Mouse (Mus musculus) cerebellum, adult 11-12 months (tissue): ENCODE results near the gene Kif5c.
A peak's percentile ranks its signal among the peaks of the same experiment; 100 is the strongest.

ENCODE experiments used
- DNase-seq: peaks from one replicate; pipeline ENCODE4 v3.0.0; 2022

Kif5c gene

DNA sequence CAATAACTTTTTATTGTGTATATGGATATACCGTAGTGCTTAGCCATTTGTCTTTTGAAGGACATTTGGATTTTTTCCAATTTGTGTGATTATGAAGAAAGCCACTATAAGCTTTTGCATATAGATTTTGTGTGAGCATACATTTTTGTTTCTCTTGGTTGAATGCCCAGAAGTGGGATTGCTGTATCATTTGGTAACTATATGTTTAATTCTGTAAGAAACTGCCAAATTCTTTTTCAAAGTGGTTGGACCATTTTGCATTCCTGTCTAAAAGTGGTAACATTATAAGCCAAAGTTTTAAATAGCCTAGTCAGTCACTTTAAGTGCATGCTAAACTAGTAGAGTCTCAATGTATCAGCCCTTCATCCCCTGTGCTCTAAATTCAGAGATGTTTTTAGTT is 6.5 kb downstream of the Kif5c start:
- no peak for DNase-seq

DNA sequence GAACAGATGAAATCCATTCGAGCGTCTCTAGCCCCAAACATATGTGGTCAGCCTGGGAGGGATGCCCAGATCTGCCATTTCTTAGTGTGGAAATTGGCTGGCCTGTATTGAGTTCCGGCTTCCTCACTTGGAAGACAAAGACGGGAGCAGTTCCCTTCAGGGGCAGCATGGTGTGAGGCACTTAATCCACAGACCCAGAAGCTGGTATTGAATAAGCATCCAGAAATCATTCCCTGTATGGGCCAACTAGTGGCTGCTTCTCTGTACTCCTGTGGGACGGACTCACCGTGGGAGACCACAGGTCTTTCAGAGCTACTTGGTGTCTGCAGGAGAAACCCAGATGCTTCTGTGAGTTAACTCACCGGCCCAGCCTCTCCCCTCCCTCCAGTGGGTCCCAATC is 8.5 kb downstream of the Kif5c start:
- peak; percentile 90 for DNase-seq

DNA sequence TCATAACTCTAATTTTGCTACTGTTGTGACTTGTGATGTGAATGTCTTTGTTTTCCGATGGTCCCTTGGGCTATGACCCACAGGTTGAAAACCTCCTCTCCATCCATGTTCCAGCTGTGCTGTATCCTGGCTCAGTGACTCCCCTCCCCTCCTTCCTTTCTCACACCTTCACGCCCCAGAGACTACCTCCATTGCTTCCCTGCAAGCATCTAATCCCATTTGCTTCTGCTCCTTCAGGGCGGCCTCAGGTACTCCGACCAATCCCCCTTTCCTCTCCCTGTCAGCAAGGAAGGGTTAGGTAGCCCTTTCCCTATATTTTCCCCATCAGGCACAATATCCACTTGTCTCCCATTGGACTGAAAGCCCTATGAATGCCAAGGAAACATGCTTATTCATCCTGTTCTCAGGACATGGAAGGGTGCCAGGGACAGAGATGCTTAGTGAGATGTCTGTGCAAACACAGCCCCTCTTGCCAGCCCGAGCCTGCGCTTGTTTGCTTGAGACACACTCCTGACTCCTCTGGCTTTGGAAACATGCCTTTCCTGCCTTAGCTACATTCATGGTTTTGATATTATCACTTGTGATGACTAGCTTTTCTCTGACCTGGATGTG is 9.1 kb downstream of the Kif5c start:
- peak; percentile 83 for DNase-seq

DNA sequence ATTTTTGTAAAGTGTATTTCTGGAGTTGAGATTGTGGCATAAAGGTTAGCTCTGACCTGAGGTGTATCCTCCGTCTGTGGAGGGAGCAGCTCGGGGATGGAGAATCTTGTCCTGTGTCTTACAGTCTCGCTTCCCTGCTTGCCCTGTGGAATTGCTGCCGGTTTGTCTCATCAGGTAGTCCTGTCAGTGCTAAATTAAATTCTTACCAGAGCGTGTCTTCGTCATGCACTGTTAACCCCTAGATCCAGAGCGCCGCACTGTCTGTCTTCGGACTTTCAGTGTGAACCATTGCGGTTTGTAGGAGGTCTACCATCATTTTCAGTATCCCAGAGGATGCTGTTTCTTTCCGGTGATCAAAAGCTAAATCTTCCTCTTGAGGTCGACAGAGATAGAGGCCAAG is 10.1 kb downstream of the Kif5c start:
- DNase-seq: no peak

DNA sequence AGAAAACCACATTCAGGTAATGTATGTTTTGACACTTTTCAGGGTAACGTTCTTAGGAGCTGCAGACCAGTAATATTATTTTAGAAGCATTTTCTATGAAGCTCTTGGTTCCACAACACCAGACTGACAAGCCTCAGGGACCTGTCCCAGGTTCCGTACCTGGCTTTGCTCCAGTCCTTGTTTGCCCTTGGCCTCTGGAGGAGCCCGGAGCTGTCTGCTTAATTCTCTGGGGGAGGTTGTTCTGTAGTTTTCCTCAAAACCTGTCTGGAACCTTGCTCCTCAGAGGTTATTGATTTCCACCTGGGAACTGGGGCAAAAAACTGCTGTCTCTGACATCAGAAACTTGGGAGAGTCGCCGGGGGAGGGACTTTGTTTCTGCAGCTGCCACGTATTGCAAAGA is 11.5 kb downstream of the Kif5c start:
- DNase-seq: peak; percentile 49

DNA sequence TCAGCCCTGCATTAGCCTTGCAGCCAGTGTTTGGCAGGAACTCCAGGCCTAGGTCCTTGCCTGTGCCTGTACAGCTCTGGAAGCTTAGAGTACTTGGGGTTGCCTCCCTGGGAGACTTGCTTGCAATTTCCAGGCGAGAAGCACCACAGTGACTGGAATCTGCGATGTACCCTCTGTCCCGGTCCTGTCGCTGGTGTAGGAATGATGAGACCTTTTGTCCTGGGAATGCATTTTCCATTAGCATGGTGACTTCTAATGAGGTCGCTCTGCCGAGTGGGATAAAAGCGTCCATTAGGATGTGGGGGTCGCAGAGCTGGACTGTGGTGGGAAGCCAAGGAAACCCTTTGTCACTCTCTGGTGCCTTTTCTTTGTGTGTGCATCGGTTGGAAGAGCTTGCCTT is 14.1 kb downstream of the Kif5c start:
- DNase-seq: no peak

DNA sequence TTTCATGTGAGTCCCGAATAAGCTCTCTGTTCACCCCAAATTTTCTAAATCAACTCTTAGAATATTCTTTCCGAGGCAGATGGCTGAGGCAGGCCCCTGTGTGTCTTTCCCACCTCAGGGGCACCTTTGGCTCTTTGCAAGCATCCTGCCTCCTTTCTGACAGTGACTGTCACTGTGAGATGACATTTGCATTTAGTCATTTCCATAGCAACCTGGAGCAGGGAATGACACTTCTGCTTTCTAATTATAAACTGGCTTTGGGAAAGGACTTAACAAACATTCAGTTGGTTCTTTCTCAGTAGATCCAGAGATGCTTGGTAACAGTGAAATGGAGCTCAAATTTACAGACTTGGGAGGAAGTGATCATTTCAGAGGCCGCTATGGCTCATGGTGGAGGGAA is 23.7 kb downstream of the Kif5c start:
- DNase-seq: no peak

DNA sequence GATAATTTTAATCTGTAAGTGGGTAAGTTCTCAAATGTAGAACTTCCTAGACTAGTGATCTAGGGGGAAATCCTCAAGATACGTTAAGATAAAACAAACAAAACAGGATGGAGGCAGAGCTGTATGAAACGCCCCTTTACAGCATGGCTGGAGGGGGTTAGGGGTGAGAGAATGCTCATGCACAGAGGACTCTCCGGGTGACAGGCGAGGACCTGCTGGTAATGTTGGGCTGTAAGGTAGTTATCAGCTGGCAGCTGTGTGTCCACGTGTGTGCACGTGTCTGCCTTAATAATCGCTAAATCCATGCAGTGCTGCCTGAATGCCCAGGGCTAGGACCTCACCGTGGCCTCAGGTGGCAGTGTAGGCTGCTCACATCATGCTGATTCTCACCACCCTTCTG is 24.7 kb downstream of the Kif5c start:
- no peak for DNase-seq

DNA sequence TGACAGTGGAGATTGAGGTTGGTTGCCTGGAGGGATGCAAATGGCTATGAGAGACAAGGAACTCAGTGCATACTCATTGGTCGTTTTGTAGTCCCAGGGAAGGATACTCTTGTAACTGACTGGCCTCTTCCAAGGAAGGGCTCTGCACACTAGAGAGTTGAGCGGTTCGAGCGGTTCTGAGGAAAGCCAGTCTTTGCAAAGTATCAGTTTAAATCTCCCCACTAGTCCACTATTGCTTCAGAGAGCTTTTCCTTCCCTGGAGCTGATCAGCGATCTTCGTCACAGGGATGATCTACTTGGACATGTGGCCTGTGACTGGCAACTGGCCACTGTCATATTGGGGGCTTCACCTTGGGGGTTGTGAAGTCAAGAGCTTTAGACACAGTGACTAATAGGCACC is 28.5 kb downstream of the Kif5c start:
- DNase-seq: no peak

DNA sequence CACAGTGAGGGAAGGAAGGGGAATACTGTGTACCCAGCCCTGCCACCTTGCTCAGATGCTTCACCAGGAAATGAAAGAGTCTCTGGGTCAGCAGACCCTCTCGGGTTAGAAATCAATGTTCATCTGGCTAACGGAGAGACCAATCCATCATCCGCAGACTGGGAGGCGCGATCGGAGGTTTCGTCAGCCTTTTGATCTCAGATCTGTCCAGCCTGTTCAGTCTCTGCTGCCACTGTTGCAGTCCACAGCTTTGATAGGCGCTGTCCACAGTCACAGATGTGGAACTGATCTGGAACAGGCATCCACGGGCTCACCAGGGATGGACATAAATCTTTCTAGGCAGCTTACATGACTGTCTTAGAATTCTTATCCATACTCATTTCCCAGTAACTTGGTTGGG is 29.2 kb downstream of the Kif5c start:
- DNase-seq: no peak

DNA sequence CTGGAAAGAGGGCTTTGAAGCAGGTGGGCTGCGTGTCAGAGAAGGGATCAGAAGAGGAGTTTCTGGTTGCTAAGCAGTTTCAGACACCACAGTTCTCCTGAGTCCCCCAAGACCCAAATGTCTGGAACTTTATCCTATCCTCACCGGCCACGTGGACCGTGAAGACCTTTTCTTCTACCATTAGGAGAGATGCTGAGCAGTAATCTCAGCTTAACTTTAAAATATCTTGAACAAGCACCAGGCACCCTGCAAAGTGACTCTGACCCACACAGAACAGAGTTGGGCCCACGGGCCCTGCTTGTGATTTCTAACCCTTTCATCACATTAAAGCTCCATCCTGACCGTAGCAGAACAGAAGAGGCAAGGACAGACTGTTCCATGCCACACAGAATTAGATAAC is 29.7 kb downstream of the Kif5c start:
- no peak for DNase-seq

DNA sequence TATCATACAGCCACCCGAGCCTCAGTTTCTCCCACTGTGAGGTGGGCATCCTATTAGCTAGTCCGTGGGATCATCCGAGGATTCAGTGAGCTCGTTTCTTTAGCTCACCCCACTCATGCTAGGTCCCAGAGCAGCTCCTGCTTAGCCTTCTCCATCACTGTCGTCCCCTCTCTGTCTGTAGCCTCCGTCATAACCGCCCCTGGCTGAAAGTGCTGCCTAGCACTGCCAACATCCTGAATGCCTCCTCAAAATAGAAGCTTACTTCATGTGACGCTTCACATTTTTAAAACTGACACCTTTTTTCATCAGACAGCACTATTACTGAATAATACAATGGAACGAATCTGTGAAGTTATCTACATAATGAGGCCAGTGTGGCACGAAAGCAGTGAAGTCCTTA is 30.1 kb downstream of the Kif5c start:
- no peak for DNase-seq

DNA sequence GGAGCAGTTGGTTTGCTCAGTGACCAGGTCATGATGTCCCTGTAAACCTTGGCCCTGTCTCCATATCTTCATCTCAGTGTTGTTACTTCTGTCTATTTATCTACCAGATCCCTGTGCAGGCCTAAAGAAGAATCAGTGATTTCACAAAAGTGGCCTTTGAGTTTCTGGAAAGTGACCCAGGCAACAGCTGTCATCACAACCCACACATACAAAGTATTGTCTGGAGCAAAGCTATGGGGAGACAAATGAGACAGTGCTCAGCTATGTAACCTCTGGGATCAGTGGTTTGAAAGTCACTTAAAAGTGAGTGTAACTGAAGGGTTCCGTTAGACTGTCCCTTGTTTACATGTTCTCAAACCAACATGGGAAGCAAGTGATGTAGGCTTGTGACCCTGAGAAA is 32.6 kb downstream of the Kif5c start:
- DNase-seq: no peak

DNA sequence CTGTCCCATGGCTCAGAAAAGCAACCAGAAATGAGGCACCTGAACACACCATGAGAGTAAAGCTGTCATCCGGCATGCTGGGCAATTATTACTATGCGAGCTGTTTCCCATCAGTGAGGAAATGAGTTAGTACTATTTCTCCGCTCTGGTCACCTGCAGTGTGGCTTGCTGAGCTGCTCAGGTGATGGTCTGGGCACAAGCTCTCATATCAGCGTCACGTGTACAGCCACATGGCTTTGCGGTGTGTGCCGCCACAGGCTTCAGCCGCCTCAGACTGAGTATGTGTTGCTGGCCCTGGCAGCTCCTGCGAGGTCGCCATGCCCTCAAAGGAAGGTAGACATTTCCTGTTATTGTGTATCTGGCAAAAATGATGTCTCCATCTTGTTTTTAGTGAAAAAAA is 35.5 kb downstream of the Kif5c start:
- DNase-seq: peak; percentile 93

DNA sequence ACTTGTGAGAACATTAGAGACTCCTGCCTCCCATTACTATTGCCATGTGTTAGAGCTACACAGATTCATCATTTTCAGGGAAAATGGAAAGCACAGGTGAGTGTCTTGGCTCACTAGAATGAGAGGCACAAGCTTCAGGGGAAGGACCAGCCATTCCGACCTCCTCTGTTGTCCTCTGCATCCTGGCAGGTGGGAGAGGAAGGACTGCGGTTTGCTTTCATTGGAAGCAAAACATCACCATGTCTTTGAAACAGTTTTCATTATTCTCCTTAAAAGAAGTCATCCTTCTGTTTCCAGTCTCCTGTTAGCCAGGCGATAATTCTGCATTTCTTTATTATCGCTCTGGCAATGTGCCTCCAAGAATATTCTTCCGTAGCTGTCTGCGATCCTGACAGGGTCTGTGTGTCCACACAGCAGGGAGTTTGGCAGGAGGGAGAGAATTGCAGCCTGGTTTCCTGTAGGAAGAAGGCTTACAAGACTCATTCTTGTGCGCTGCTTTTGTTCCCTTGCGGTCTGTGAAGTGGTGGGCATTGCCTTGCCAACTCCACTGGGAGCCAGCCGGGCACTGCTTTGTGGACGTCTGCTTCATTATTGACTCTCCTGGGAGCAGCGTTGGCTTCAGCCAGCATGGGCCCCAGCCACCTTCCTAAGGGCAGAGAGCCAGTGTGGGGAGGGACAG is 36.2 kb downstream of the Kif5c start:
- DNase-seq: peak; percentile 87

DNA sequence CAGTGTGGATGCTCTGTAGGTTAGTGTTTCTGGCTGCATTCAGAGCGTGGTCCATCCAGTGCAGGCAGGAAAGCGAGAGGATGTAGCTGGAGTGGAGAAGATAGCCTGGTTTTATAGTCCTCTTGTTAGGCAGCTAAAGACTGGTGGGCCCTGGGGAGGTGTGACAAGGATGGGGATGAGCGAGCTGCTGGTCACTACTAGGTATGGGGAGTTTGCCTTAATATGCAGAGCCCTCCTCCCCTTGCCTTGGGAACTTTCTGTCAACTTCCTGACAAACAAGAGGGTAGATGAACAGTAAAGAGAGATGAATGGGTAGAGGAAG is 36.7 kb downstream of the Kif5c start:
- DNase-seq: no peak

DNA sequence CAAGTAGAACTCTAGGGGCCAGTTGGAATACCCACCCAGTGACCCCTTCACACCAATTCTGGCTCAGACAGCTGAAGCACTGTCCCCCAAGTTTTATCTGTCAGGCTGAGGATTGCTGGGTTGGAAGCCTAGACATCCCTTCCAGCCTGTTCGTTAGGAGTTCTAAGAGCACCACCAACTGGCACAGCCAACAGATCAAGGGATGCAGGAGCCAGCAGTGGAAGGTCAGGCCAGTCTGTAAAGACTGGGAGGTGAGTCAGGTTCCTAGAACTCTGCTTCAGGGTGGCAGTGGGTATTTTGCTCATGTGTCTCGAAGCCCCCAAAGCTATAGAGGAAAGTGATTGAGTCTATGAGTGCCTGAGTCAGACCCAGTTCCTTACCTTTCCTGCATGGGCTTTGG is 37.9 kb downstream of the Kif5c start:
- DNase-seq: peak; percentile 28

DNA sequence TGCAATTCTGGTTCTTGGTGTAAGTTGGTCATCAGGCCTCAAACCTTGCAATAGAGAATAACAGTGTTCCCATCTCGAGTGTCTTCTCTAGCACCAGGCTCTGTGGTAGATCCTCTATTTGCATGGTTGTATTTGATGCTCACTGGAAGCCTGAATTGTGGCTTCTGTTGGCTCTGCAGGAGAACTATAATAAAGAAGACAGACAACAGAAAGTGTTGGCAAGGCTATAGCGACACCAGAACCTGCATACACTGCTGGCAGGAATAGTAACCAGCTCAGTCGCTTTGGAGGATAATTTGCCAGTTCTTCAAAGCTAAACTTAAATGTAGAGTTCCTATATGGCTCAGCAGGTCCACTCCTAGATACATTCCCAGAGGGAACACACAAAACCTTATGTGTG is 38.6 kb downstream of the Kif5c start:
- peak; percentile 32 for DNase-seq

DNA sequence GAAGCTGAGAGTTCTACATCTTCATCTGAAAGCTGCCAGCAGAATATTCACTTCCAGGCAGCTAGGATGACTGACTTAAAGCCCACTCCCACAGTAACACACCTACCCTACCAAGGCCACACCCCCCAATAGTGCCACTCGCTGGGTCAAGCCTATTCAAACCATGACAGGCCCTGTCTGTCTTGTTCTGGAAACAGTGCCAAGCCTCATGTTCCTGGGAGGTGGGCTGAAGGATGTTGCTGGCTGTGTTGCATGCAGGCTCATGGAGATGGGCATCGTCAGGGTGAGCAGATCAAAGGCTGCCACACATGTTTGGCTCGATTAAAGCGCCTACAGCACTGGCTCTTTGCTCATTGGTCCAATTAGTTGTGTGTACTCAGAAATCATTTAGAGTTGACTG is 39.9 kb downstream of the Kif5c start:
- DNase-seq: peak; percentile 54

DNA sequence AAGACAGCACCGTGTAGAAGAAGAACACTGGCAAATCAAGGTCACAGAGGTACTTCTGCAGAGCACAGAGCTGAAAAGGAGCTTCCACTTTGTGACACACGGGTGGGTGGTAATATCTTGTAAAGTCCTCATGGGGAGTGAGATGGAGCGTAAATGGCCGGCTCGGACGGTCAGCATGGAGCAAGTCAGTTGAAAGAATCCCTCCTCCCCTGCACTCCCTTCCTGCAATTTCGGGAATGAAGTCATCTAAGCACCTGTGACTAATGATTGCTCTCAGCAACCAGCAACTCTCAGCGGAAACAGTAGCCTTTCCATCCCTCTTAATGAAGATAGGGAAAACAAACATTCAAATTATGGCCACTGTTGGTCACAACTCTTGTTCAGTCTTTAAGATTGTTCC is 40.9 kb downstream of the Kif5c start:
- peak; percentile 42 for DNase-seq

DNA sequence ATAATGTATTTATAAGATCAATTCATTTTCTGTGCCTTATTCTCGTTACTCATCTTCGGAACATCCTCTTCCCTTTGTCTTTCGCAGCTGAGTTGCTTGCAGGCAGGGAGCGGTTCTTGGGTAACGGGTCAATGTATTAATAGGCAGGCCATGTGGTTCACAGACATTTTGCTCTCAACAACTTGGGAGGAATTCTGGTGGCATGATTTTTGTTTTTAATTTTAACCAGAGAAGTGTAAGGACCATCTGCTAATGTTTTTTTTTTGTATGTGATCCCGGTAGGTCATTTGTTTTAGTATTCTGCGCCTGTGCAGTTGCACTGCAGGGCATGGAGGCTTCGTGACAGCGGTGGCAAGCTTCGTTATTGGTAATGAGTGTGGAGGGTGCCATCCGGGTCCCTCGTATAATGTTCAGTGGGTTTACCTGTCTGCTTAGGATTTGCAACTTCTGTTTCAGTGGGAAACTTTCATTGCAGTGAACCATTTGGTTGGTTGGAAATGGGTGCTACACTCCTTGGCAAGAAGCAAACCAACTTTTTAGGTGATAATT is 41.4 kb downstream of the Kif5c start:
- DNase-seq: peak; percentile 63

DNA sequence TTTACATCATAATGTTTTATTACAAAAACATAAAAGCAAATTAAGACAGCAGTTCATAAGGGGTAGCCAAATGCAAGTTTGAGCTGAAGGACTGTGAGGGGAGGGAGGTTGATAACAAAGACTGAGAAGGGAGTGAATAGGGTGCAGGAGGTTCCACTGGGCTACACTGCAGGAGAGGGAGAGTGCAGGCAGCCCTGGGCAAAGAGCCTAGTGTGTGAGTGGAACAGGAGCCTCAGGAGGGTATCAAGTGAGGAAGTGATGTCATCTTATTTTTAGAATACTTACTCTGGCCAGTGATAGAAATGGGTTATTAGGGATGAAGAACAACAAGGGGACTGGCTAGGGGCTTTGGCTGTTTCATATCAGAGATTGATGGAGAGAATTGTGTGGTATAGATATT is 42.2 kb downstream of the Kif5c start:
- DNase-seq: peak; percentile 49

DNA sequence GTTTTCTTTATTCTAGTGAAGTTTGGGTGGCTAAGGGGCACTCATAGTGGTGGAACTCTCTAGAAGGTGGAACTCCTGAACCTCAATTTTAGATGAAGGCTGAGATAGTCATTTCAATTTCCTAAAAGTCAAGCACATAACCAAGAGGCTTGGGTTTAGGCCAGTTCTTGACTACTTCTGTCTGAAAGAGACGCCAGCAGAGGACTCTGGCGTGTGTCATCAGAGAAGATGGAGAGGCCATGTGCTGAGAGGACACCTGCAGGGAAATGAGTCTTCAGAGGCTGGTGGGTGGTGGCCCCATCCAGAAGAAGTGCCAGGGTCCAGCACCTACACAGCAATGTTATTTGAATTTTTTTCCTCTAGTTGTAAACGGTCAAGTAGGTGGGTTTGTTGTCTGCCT is 42.8 kb downstream of the Kif5c start:
- peak; percentile 58 for DNase-seq

DNA sequence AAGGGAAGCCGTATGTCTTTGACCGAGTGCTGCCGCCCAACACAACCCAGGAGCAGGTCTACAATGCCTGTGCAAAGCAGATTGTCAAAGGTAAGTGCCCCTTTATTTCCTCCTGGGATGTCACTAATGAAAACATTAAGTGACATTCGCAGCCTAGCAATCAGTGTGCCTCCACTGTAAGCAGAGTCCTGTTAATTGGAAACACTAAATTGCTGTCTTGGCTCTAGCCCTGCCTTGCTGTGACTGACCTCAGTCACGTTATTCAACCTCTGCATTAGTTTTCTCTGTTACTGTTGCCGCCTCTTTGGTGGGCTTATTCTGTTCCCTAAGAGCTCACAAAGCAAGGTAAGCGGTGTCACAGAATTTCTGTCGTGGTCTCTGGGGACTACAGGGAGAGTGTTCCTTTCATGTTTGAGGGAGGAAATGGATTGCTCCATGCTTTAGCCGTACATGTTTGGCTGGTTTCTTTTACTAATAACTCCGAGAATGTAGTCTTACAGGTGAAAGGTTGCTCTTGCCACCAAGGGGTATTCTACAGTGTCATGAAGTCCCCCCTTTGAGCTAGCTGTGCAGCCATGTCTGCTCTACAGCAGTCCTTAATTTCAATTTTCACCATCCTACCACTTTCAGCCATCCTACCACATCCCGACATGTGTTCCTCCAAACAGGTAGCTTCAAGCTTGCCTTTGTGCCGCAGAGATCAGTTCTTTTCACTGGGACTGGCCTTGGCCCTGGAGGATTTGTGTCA is 52.8 kb downstream of the Kif5c start:
- no peak for DNase-seq
